Mouse (Mus musculus): ENCODE results near the gene Nfkbil1. TPM values are rescaled to one million over a fixed set of nuclear protein-coding genes. Genes with fewer than 3 reads are reported as not detected.

Gene Nfkbil1
- polyA plus RNA-seq, 1 experiment = 5.2 TPM

DNA sequence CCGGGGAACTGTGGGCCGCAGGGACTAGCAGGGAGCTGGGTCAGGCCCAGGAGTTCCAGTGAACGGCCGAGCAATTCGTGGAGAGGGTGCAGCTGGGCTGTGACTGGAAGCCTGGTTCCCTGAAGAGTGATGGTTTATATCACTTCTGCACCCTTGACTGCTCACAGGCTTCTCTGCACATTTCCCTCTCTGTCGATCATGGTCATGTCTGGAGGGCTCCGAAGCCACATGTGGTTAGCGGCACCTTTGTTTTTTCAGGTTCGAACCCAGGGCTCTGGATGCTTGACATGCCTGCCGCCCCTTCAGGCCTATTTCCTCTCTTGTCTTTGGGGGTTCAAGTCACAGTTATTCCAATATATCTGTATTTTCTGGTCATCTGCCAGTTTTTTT lies 30.2 kb downstream of the Nfkbil1 start:
- H3K27ac ChIP-seq (replicated peaks; ENCODE audit: low read depth, low read length) = no peak overlapping the region
- H3K4me1 ChIP-seq (ENCODE audit: control insufficient read depth, insufficient read depth, insufficient read length, low read length) = peaks cover 6% of the 10 kb centered on the region; the same call in 1 of the 2 replicates
- no peak overlapping the region for H3K4me3 ChIP-seq (ENCODE audit: insufficient read depth, low read depth, low read length)

DNA sequence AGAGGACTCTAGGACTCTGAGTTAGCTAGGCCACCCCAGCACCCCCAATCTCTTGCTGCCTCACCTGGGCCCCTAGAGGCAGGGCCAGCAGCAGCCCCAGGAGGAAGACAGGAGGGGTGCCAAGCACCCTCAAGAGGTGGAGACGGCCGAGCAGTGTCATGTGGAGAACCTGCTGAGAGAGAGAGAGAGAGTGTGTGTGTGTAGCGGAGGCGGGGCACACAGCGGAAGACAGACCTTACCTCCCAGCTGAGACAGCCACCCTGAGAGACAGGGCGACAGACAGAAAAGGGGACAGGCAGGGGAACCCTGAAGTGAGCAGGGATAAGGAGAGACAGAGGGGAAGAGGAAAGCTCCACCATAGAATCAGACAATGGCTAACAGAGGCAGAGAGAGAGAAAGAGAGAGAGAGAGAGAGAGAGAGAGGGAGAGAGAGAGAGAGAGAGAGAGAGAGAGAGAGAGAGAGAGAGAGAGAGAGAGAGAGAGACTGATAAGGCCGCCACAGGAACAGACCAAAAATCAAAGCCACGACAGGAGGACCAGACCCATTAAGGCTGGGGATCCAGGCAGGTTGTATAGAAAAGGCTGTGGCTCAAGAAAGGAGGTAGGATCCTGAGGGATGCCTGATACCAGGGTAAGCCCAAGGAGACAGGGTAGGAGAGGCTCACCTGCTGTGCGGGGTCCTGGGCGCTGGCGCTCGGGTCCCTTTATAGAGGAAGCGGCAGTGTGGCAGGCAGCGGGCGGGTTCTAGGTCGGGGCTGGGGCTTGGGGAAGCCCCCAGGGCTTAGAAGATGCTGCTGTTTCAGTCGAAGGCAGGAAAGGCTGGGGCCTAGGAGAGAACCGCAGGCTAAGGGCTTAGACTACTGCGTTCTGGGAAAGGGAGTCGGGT lies 30.9 kb downstream of the Nfkbil1 start, which contains the start of gene Lta:
Lta (minus strand) TSS at position 858 of the 886 bp plus-strand sequence.
- no peak within 1 kb of the TSS for H3K4me3 ChIP-seq (ENCODE audit: insufficient read depth, low read depth, low read length)
- H3K4me1 ChIP-seq (ENCODE audit: control insufficient read depth, insufficient read depth, insufficient read length, low read length) = peaks cover 3% of the 10 kb centered on the region
- H3K27ac ChIP-seq (replicated peaks; ENCODE audit: low read depth, low read length) = no peak within 1 kb of the TSS

DNA sequence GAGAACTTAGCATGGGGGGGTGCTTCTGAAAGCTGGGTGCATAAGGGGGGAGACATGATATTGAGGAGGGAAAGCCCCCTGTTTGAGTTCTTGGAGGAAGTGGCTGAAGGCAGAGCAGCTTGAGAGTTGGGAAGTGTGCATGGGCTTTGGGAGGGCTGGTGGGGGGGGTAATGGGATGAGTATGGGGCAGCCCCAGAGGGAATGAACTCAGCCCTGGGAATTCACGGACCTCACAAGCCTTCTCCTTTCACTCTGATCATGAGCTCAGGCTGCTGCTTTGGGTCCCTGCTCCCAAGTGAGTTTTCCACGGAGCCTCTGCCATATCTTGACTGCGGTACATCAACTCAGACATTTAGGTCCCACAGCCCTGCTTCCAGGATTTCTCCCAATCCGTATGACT lies 33.1 kb downstream of the Nfkbil1 start:
- Histone ChIP-seq H3K4me3 (ENCODE audit: insufficient read depth, low read depth, low read length) (no peak overlapping the region), H3K27ac (replicated peaks; ENCODE audit: low read depth, low read length) (0 out of 2 replicates have a peak overlapping the region, but pooled peaks have one; percentile 46), H3K4me1 (ENCODE audit: control insufficient read depth, insufficient read depth, insufficient read length, low read length) (peaks cover 6% of the 10 kb centered on the region)

DNA sequence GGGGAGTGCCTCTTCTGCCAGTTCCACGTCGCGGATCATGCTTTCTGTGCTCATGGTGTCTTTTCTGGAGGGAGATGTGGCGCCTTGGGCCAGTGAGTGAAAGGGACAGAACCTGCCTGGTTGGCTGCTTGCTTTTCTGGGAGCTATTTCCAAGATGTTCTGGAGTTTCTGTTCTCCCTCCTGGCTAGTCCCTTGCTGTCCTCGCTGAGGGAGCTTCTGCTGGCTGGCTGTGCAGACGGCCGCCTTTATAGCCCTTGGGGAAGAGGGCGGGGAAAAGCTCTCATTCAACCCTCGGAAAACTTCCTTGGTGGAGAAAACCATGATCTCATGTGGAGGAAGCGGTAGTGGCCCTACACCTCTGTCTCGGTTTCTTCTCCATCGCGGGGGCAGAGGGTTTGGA lies 33.8 kb downstream of the Nfkbil1 start, which contains the start of gene Tnf:
Tnf (minus strand) TSS at position 221 of the 400 bp plus-strand sequence.
- H3K27ac ChIP-seq (replicated peaks; ENCODE audit: low read depth, low read length) = peak within 1 kb of the TSS; percentile 76
- H3K4me1 ChIP-seq (ENCODE audit: control insufficient read depth, insufficient read depth, insufficient read length, low read length) = peaks cover 6% of the 10 kb centered on the region
- peak within 1 kb of the TSS; percentile 61 for H3K4me3 ChIP-seq (ENCODE audit: insufficient read depth, low read depth, low read length)

DNA sequence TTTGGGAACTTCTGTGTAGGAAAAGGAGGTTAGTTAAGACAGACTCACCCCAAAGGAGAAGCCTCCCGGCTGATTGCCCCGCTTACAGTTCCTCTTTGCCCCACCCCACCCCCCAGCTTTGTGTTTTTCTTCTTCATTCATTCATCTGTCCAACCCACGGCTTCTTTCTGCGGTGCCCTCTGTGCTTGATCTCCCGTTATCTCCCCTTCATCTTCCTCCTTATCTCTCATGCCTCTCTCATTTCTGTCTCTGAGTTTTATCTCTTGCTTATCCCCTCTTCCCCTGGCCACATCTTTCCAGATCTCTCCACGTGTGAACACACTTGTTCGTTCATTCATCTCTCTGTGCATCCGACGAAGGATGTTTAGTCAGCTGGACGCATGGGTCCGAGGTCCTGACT lies 34.5 kb downstream of the Nfkbil1 start:
- Histone ChIP-seq H3K4me3 (ENCODE audit: insufficient read depth, low read depth, low read length) (peak overlapping the region; percentile 61), H3K27ac (replicated peaks; ENCODE audit: low read depth, low read length) (peak overlapping the region; percentile 76), H3K4me1 (ENCODE audit: control insufficient read depth, insufficient read depth, insufficient read length, low read length) (peaks cover 6% of the 10 kb centered on the region)

DNA sequence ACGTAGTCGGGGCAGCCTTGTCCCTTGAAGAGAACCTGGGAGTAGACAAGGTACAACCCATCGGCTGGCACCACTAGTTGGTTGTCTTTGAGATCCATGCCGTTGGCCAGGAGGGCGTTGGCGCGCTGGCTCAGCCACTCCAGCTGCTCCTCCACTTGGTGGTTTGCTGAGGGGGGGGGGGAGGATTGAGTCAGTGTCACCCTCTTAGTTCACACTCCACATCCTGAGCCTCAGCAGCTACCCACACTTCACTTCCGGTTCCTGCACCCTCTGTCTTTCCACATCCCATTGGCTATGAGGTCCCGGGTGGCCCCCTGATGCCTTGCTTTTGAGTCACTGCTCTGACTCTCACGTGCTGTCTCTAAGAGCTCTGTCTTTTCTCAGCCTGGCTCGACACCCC lies 35.2 kb downstream of the Nfkbil1 start:
- Histone ChIP-seq H3K4me3 (ENCODE audit: insufficient read depth, low read depth, low read length) (peak overlapping the region; percentile 61), H3K4me1 (ENCODE audit: control insufficient read depth, insufficient read depth, insufficient read length, low read length) (peaks cover 6% of the 10 kb centered on the region), H3K27ac (replicated peaks; ENCODE audit: low read depth, low read length) (peak overlapping the region; percentile 64)

DNA sequence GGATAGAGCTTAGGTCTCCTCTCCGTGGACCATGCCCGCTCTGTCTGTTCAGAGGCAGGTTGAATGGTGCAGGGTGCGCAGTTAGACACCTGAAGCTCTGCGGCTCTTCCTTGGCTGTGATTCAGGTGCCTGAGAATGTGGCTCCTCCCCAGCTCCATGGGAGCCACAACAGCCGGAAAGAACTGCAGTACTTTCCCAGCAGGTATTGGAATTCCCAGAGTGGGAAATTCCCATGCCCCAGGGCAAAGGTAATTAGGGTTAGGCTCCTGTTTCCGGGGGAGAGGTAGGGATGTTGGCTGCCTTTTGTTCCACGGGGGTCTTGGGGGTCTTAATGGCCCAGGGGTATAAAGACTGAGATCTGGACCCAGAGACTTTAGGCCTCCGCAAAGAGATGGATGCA lies 36.6 kb downstream of the Nfkbil1 start:
- peaks cover 6% of the 10 kb centered on the region for H3K4me1 ChIP-seq (ENCODE audit: control insufficient read depth, insufficient read depth, insufficient read length, low read length)
- H3K4me3 ChIP-seq (ENCODE audit: insufficient read depth, low read depth, low read length) = no peak overlapping the region

DNA sequence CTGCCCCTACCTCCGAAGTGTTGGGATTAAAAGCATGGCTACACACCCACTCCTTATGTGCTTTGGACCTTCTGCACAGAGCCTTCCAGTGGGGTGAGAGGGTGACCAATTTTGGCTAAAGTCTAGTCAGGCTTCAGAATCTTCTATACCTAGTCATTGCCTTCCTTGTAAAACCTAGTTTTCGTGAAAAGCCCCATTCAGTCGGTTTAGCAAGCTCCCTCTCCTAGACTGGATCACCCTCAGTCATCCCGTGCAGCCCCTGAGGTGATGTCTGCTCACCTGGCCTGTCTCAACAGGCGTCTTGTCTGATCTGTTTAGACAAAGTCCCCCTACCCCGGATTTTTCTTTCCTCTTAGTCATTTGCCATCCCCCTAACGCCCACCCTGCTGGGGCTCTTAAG lies 37.6 kb downstream of the Nfkbil1 start:
- no peak overlapping the region for H3K27ac ChIP-seq (replicated peaks; ENCODE audit: low read depth, low read length)
- no peak overlapping the region for H3K4me3 ChIP-seq (ENCODE audit: insufficient read depth, low read depth, low read length)
- H3K4me1 ChIP-seq (ENCODE audit: control insufficient read depth, insufficient read depth, insufficient read length, low read length) = peaks cover 6% of the 10 kb centered on the region

More for the DNA sequence above, 36.6 kb downstream of the Nfkbil1 start:
- peak overlapping the region; percentile 48; the same call in 1 of the 2 replicates for H3K27ac ChIP-seq (replicated peaks; ENCODE audit: low read depth, low read length)

DNA sequence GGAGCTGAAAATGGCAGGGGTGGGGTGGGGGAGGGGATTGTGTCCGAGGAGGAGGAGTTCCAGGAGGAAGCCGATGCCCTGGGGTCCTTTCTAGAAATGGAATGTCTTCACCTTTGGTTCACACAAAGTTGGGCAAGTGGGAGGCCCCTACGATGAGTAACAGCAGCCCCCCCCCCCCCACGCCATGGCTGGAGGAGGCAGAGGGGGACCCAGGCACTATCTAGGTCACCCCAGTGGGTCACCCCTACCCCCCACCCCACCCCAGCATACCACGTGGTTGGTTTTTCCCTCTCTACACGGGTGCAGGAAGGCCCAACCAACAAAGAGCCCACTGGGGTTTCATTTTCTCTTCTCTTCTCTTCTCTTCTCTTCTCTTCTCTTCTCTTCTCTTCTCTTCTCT lies 38.5 kb downstream of the Nfkbil1 start:
- no peak overlapping the region for H3K27ac ChIP-seq (replicated peaks; ENCODE audit: low read depth, low read length)
- H3K4me1 ChIP-seq (ENCODE audit: control insufficient read depth, insufficient read depth, insufficient read length, low read length) = peaks cover 6% of the 10 kb centered on the region
- H3K4me3 ChIP-seq (ENCODE audit: insufficient read depth, low read depth, low read length) = no peak overlapping the region

DNA sequence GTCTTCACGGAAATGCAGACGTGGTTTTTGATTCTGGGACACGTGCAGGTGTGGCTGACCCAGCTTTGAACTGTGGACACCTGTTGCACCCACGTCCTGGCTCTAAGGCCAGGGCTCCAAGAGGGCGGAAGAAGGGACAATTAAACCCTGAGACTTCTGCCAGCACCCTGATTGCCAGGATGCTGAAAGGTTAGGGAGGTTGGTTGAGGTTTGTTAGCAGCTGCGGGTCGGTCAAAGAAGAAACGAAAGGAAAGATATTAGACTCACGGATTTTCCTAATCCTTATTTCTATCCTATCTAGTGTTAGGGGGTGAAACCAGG lies 39.3 kb downstream of the Nfkbil1 start:
- H3K4me3 ChIP-seq (ENCODE audit: insufficient read depth, low read depth, low read length) = peak overlapping the region; percentile 76
- H3K27ac ChIP-seq (replicated peaks; ENCODE audit: low read depth, low read length) = no peak overlapping the region
- peaks cover 6% of the 10 kb centered on the region for H3K4me1 ChIP-seq (ENCODE audit: control insufficient read depth, insufficient read depth, insufficient read length, low read length)

DNA sequence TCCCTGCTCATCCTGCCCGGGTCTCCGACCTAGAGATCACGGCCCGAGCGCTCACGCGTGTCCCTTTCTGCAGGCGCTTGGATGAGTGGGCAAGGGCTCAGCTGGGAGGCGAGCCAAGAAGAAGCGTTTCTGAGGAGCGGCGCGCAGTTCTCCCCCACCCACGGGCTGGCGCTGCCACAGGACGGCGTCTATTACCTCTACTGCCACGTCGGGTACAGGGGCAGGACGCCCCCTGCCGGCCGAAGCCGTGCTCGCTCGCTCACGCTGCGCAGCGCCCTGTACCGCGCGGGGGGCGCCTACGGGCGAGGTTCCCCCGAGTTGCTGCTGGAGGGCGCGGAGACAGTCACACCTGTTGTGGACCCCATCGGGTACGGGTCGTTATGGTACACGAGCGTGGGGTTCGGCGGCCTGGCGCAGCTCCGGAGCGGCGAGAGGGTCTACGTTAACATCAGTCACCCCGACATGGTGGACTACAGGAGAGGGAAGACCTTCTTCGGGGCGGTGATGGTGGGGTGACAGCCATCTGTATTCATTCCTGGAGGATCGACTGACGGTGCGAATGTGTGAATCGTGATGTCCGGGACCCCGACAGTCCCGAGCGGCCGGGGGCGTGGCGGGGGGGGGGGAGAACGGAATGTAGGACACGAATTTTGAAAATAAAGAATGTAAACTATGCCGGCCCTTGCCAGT lies 39.8 kb downstream of the Nfkbil1 start:
- H3K27ac ChIP-seq (replicated peaks; ENCODE audit: low read depth, low read length) = peak overlapping the region; percentile 33; the same call in 1 of the 2 replicates

DNA sequence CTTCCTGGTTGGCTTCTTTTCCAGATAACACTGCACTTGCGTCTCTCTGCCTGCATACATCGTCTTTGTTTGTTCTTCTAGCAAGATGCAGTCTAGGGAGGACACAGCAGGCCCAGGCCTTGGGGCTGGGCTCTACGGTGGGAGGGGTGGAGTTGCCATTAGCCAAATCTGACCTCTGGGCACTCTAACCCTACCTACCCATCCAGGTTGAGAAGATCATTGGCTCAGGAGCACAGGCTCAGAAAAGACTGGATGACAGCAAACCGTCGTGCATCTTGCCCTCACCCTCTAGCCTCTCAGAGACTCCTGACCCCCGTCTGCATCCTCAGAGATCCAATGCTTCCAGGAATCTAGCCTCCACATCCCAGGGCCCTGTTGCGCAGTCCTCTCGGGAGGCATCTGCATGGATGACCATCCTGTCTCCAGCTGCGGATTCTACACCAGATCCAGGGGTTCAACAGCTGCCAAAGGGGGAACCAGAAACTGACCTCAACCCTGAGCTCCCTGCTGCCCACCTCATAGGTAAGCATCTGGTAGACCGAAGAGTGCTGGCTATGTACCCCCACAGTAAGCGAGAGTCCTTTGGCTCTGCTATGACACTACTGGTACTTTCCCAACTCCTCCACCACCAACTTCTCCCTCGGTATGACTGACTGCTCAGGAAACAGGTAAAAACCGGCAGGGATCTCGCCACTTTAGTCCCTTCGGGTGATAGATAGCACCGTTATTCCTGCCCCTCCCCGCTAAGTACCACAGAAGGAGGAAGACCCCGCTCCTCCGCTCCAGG lies 40.6 kb downstream of the Nfkbil1 start:
- peaks cover 3% of the 10 kb centered on the region for H3K4me1 ChIP-seq (ENCODE audit: control insufficient read depth, insufficient read depth, insufficient read length, low read length)
- H3K4me3 ChIP-seq (ENCODE audit: insufficient read depth, low read depth, low read length) = peak overlapping the region; percentile 76
- no peak overlapping the region for H3K27ac ChIP-seq (replicated peaks; ENCODE audit: low read depth, low read length)

More for the DNA sequence above, 39.8 kb downstream of the Nfkbil1 start:
- H3K4me1 ChIP-seq (ENCODE audit: control insufficient read depth, insufficient read depth, insufficient read length, low read length) = peaks cover 5% of the 10 kb centered on the region
- peak overlapping the region; percentile 76 for H3K4me3 ChIP-seq (ENCODE audit: insufficient read depth, low read depth, low read length)

DNA sequence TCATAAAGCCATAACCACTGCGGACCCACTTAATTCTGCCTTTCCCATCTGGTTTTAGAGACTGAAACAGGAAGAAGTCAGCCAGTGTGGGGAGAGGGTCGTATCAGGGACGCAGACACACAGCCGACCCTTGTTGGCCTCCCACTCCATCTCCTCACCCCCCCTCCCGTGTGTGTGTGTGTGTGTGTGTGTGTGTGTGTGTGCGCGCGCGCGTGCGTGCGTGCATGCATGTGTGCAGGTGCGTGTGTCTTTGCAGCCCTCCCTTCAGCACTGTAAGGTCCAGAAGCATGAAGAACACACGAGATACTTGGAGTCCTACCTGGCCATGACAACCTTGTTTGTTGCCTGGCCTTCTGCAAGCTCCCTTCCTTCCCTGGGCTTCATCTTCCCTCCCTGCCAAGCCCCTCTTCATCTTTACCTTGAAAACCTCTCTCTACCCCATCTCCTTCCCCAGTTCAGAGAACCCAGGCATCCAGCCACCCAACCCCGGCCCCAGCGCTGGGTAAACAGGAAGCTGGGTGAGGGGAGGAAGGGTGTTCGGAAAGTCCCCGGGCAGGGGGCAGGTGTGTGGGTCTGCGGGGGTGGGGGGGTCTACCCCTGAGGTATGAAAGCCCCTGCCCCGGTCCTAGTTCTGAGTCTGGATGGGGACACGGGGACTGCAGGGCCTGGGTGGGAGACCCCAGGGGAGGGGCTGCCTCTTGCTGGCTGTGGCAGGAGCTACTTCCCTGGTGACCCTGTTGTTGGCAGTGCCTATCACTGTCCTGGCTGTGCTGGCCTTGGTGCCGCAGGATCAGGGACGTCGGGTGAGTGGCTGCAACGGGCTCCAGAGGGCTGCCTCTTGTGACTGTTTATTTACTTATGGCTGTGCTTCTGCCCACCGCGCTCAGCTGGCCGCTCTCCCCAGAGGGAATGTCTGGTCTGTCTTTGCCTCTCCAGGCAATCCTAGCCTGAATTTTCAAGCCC lies 41.4 kb downstream of the Nfkbil1 start, which contains the start of gene Ltb:
Ltb (plus strand) TSS at position 559 of the 963 bp plus-strand sequence.
- Histone ChIP-seq H3K4me1 (ENCODE audit: control insufficient read depth, insufficient read depth, insufficient read length, low read length) (peaks cover 3% of the 10 kb centered on the region), H3K27ac (replicated peaks; ENCODE audit: low read depth, low read length) (no peak within 1 kb of the TSS), H3K4me3 (ENCODE audit: insufficient read depth, low read depth, low read length) (peak within 1 kb of the TSS; percentile 76)

DNA sequence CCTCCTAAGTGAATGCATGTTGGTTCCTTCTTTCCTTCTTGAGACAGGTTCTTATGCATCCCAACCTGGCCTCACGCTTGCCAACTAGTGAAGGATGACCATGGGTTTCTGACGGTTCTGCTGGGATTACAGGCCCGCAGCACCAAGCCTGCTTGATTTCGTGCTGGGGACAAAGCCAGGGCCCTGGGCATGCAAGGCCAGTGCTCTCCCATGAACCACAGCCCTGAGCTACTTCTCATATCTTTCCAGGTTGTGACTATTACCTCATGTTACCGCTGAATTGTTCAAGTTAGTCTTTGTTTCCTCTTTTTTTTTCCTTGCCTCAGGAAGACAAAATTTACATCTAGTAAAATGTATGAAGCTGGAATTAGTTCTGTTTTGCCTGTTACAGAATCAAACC lies 42.7 kb downstream of the Nfkbil1 start:
- Histone ChIP-seq H3K4me1 (ENCODE audit: control insufficient read depth, insufficient read depth, insufficient read length, low read length) (no peaks in the 10 kb centered on the region; the same call in 1 of the 2 replicates), H3K4me3 (ENCODE audit: insufficient read depth, low read depth, low read length) (no peak overlapping the region), H3K27ac (replicated peaks; ENCODE audit: low read depth, low read length) (no peak overlapping the region)

Measured in brown adipose tissue, adult 24 weeks (tissue).